Mouse (Mus musculus) lung, postnatal 10 days (tissue): Measurements from ENCODE around the gene Neu4.
"Not testable (repeated sequence)": the region's sequence is repeated elsewhere in the genome, so short reads cannot be mapped to it uniquely, and the experiment has no call there.

ENCODE experiments used
- DNase-seq: peaks from one replicate; pipeline ENCODE4 v3.0.0; 2021

Gene Neu4

DNA sequence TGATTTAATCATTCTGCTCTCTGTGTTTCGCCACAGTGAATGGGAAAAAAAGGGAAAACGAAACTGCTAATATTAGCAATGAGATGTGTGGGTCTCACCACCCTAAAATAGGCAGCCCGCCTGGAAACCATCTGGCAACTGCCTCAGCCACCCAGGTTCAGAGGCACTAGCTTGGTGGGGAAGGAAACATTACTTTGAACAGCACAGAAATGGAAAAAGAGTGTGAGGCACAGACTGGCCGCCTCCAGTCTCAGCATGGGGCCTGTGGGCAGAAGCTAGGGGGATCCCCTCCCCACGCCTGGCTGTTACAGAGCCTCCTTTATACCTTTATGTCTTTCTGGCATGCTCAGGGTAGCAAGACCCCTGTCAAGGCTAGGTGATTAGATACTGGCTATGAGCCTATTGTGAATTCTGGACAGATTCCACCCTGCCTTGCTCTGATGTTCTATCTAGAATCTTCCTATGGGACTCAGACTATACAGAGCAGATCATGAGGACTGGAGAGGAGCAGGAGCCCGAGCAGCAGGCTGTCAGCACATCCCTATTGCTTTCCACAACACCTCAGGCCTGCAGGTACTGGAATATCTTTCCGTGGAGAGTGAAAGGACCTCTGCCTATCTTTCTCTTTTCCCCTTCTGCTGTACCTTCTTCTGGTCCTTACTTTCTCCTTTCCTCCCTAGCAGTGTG is 33.4 kb downstream of the Neu4 start:
- no peak for DNase-seq

DNA sequence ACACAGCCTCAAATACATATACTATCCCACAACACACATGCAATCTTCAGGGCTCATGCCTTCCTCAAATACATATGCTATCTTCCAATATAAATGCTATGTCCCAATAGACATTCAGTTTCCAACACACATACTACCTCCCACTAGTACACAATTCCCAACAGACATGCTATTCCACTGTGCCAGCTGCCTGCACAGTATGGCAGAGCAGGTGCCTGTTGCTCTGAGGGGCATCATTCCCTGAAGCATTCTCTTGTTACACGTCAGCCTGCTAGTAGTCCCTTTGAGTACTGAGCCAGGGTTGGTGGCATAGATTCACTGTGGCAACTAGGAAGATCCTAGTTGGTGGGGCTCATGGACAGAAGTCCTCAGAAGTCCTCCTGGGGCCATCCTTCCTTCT is 34.2 kb downstream of the Neu4 start:
- no peak for DNase-seq

DNA sequence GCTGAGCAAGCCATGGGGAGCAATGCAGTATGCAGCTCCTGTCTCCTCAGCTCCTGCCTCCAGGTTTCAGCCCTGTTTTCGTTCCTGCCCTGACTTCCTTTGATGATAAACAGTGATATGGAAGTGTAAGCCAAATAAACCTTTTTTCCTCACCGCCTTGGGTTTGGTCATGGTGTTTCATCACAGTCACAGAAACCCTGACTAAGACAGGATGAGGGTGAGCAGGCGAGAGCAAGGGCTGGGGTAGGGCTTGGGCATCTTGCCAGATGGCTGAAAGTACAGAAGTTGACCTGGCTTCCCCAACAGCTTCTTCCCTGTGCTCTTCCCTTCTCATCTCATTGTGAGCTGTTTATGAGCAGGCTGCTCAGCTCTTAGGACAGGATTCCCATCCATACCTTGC is 35.7 kb downstream of the Neu4 start:
- DNase-seq, result no peak

DNA sequence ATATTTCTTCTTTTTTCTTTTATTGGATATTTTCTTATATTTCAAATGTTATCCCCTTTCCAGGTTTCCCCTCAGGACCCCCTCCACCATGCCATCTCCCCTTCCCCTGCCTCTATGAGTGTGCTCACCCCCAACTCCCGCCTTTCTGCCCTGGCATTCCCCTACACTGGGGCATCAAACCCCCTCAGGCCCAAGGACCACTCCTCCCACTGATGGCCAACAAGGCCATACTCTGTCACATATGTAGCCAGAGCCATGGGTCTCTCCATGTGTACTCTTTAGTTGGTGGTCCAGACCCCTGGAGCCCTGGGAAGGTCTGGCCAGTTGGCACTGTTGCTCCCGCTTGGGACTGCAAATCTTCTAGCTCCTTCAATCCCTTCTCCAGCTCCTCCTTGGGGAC is 37.1 kb downstream of the Neu4 start:
- no peak for DNase-seq

DNA sequence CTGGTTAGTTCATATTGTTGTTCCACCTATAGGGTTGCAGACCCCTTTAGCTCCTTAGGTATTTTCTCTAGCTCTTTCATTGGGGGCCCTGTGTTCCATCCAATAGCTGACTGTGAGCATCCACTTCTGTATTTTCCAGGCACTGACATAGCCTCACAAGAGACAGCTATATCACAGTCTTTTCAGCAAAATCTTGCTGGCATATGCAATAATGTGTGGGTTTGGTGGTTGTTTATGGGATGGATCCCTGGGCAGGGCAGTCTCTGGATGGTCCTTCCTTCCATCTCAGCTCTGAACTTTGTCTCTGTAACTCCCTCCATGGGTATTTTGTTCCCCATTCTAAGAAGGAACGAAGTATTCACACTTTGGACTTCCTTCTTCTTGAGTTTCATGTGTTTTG is 38.0 kb downstream of the Neu4 start:
- DNase-seq, result not testable (repeated sequence)

DNA sequence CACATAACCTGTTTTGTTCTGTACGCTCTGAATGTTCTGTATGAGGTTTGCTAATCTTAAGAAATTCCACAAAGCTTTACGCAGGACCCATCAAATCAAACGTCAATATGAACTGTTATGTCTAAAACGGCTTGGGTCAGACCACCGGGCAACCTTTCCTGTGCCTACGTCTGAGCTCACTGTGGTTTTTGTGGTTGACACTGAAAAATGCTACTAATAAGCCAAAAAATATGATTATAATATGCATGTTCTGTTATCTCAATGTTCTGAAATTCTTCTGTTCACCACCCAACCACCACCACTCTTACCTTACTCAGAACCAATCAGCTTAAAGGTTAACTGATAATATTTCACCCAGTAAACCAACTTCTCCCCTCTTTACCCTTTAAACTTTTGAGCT is 54.5 kb downstream of the Neu4 start:
- no peak for DNase-seq

DNA sequence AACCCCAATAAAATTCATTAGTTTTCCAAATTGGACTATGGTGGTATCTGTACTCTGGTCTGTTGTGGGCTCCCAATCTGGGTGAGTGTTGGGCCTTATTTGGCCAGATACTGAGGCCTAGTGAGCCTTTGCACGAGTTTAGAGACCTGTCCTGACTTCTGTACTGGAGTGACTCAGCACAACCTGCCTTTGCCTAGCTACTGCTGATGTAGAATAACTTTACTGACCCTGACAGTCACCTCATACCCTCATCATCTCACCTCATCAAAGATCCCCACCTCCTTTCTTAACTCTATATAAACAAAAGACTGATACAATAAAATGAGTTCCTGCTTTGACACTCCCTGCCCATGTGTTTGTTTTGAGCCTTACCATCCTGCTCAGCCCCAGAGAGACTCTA is 56.5 kb downstream of the Neu4 start:
- DNase-seq, result no peak
